Mouse (Mus musculus): ENCODE measurements around the gene Ndnf.

GRCm38 (mm10) chr6:65760073-65760472 is 88.7 kb downstream of the Ndnf start:
- TF ChIP-seq ZNF384 (IDR thresholded peaks at IDR 0.05; ENCODE audit: low read depth, low read length) (no peak), HCFC1 (IDR thresholded peaks at IDR 0.05; ENCODE audit: borderline replicate concordance, insufficient read depth, low read length) (no peak)

All from ES-E14 (cell line).